Mouse (Mus musculus) hindbrain, postnatal 0 days (tissue): ENCODE data around the gene Atp9a. TPM values are rescaled to one million over a fixed set of nuclear protein-coding genes. Genes with fewer than 3 reads are reported as not detected.

Experiments used
- ATAC-seq: fragments of 200-750 bp; cut with Nextera tagmentation; 2 replicates; pipeline ENCODE4 v1.8.0; 2017; ENCODE audit warnings: mild to moderate bottlenecking, moderate TSS enrichment, moderate library complexity
- DNase-seq: peaks from one replicate; pipeline ENCODE4 v3.0.0-alpha.2; 2015; ENCODE audit warnings: low spot score
- H3K27ac ChIP-seq: fragments of 300-500 bp; sonication (generic); 2 replicates; pipeline ENCODE4 v1.5.1; 2014; ENCODE audit warnings: mild to moderate bottlenecking
- H3K27me3 ChIP-seq: fragments of 300-500 bp; sonication (generic); 2 replicates; pipeline ENCODE4 v1.6.1; 2014; ENCODE audit warnings: low read length, mixed read lengths; ENCODE audit not compliant: insufficient read depth
- H3K36me3 ChIP-seq: fragments of 300-500 bp; sonication (generic); 2 replicates; pipeline ENCODE4 v1.6.1; 2014; ENCODE audit warnings: low read length, mixed read lengths; ENCODE audit not compliant: insufficient read depth
- H3K4me1 ChIP-seq: fragments of 300-500 bp; sonication (generic); 2 replicates; pipeline ENCODE4 v1.6.1; 2014; ENCODE audit warnings: antibody characterized with exemption, low read length, mixed read lengths; ENCODE audit not compliant: insufficient read depth
- H3K4me2 ChIP-seq: fragments of 300-500 bp; sonication (generic); 2 replicates; pipeline ENCODE4 v1.6.1; 2014; ENCODE audit warnings: low read depth, mild to moderate bottlenecking, low read length, moderate library complexity, mixed read lengths
- H3K4me3 ChIP-seq: fragments of 300-500 bp; sonication (generic); 2 replicates; pipeline ENCODE4 v1.5.1; 2014; ENCODE audit warnings: low read length
- H3K9ac ChIP-seq: fragments of 300-500 bp; sonication (generic); replicated peaks from 2 replicates; pipeline ENCODE4 v1.6.1; 2014; ENCODE audit warnings: mild to moderate bottlenecking, low read length, moderate library complexity, mixed read lengths
- H3K9me3 ChIP-seq: fragments of 300-500 bp; sonication (generic); 2 replicates; pipeline ENCODE4 v1.6.1; 2016; ENCODE audit warnings: low read length, mixed read lengths
- CTCF ChIP-seq: IDR thresholded peaks from 2 replicates; pipeline ENCODE4 v1.5.1; 2016; ENCODE audit warnings: antibody characterized with exemption, control low read depth, low read depth
- WGBS: fragments of 180-500 bp; shearing (Covaris S2); extraction: QIAGEN DNeasy Blood & Tissue Kit; methylation state at CpG from one replicate; pipeline ENCODE4 v1.1.7; 2014; 5-methylcytosine and 5-hydroxymethylcytosine counted together
- polyA plus RNA-seq: library from polyadenylated mRNA; unstranded; fragments of >200 nt; fragmentation: Nextera tagmentation; extraction: Ambion mirVana; gene quantifications from 2 replicates; pipeline ENCODE4 v1.2.1, GENCODE M21; 2015
- total RNA-seq: library from RNA; depleted of rRNA; stranded (reverse); fragments of >200 nt; gene quantifications from 2 replicates; pipeline ENCODE4 v1.2.3, GENCODE M21; 2014

Gene Atp9a
- total and polyA plus RNA-seq, 2 experiments from 2014 or later = 130 to 607 TPM

DNA sequence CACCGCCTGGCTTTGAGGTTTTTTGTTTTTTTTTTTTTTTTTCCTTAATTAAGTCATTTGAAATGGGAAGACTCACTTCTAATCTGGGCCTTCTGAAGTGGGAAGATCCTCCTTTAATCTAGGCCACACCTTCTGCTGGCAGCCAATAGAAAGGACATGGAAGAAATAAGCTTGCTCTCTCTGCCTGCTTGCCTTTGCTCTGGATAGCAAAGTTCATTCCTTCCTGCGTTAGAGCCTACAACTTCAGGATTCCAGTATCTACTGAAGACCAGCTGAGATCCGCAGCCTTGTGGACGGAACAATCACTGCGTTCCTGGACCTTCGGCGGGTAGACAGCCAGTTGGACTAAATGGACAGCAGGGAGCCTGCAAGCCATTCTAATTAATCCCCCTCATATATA is 79.0 kb downstream of the Atp9a start:
- no peak for ATAC-seq
- peaks cover 4% of the 10 kb centered on the region; the same call in 1 of the 2 replicates for H3K36me3 ChIP-seq
- no peak overlapping the region for H3K9ac ChIP-seq
- 76% methylated on average over 7 of the region's 7 CpGs for WGBS
- TF ChIP-seq CTCF = no peak
- H3K4me1 ChIP-seq = no peaks in the 10 kb centered on the region
- no peak overlapping the region for H3K4me3 ChIP-seq
- no peaks in the 10 kb centered on the region for H3K27me3 ChIP-seq
- H3K27ac ChIP-seq = no peak overlapping the region
- H3K9me3 ChIP-seq = no peaks in the 10 kb centered on the region
- no peak overlapping the region for H3K4me2 ChIP-seq
- no peak for DNase-seq

DNA sequence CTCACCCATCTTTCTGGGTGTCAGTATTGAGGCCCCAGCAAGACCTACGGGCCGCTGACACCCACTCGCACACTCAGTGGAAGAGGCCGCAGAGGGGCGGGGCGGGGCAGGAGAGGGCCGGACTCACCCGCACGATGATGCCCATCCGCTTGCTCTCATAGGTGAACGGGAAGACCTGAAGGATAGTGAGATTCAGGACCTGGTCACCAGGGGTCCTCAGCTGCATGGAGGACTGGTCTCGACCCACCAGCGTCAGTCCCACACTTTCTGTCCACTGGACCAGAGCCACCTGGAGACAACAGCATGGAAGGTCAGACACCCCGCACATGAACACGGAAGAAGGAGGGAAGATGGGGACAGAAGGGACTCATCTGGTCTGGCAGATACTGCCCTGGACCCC is 80.4 kb downstream of the Atp9a start:
- Histone ChIP-seq H3K9ac (no peak overlapping the region), H3K27ac (no peak overlapping the region), H3K4me3 (no peak overlapping the region), H3K36me3 (peaks cover 4% of the 10 kb centered on the region; the same call in 1 of the 2 replicates), H3K4me2 (no peak overlapping the region), H3K4me1 (no peaks in the 10 kb centered on the region), H3K9me3 (no peaks in the 10 kb centered on the region), H3K27me3 (no peaks in the 10 kb centered on the region)
- DNase-seq (no peak), ATAC-seq (no peak)
- peak; percentile 23; the same call in 1 of the 2 replicates for TF ChIP-seq CTCF
- WGBS = 74% methylated on average over 15 of the region's 15 CpGs

DNA sequence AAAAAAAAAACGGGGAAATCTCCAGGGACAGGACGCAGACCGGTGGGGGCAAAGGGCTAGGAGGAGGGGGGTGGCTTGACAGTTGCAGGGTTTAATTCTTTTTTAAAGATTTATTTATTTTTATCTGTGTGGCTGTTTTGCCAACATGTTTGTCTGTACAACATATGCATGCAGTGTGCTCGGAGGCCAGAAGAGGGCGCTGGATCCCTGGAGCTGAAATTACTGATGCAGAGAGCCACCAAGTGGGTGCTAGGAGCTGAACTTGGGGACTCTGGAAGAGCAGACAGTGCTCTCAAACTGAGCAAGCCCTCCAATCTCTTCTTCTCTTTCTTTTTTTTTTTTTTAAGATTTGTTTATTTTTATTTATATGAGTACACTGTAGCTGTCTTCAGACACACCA is 81.9 kb downstream of the Atp9a start:
- 65% methylated on average over 5 of the region's 5 CpGs for WGBS
- H3K36me3 ChIP-seq = peaks cover 4% of the 10 kb centered on the region; the same call in 1 of the 2 replicates

DNA sequence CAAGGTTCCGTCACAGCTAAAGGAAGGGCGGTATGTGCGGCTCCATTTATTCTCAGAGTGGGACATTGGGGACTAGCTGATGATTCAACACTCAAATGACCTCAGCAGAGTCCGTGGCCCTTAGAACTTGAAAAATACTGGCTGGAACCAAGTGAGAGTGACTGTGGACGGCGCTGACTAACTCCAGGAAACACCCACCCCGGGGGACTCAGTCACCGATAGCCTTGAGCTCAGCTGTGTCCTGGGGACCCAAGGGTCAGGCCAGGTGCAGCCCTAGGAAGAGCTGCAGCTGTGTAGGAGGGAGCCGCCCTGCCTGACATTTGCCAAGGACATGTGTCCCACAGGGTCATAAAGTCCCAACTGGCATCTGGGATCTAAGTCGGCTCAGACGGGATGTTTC is 83.7 kb downstream of the Atp9a start:
- WGBS = 93% methylated on average over 11 of the region's 11 CpGs
- Histone ChIP-seq H3K27me3 (no peaks in the 10 kb centered on the region), H3K9ac (no peak overlapping the region), H3K9me3 (no peaks in the 10 kb centered on the region), H3K4me2 (no peak overlapping the region), H3K27ac (no peak overlapping the region), H3K4me3 (no peak overlapping the region), H3K4me1 (no peaks in the 10 kb centered on the region), H3K36me3 (peaks cover 4% of the 10 kb centered on the region; the same call in 1 of the 2 replicates)
- no peak for ATAC-seq
- DNase-seq = no peak
- TF ChIP-seq CTCF = no peak

More for the DNA sequence above, 81.9 kb downstream of the Atp9a start:
- Histone ChIP-seq H3K27me3 (no peaks in the 10 kb centered on the region), H3K9me3 (no peaks in the 10 kb centered on the region), H3K4me2 (no peak overlapping the region), H3K4me3 (no peak overlapping the region), H3K4me1 (no peaks in the 10 kb centered on the region), H3K9ac (no peak overlapping the region), H3K27ac (no peak overlapping the region)
- no peak for ATAC-seq
- TF ChIP-seq CTCF = peak; percentile 62
- no peak for DNase-seq

DNA sequence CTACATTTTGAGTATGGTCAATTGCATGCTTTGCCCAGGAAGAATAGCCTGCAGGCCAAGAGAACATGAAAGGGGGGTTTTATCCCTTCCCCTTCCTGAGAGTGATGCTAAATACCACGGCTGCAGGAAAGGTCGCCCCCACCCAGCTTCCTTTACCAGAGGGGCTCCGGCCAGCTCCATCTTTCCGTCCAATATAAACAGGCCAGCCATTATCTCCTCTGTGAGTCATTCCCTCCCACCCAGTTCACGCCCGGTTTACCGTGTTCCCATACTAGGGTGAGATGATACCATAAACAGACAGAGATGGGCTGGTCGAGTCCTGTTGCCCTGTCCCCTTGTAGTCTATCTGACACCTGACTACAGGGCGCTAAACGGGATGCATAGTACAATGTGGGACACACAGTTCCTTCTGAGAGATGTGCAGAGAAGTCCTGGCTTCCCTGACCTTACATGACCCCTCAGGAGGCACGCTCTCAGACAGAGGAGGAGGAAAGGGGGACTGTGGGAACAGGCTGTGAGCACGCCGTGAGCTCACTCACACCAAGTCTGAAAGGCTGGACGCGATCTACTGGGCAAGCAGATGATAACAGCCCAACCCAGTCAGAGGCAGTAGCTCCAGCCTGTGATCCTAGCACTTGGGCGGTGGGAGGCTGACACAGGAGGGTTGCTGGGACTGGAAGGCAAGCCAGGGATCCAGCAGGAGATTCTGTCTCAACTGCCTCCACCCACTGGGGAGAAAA is 85.5 kb downstream of the Atp9a start:
- Histone ChIP-seq H3K36me3 (peaks cover 15% of the 10 kb centered on the region), H3K4me1 (no peaks in the 10 kb centered on the region), H3K4me2 (no peak overlapping the region), H3K27ac (no peak overlapping the region), H3K9me3 (no peaks in the 10 kb centered on the region), H3K27me3 (no peaks in the 10 kb centered on the region), H3K4me3 (no peak overlapping the region), H3K9ac (no peak overlapping the region)
- no peak for DNase-seq
- no peak for ATAC-seq
- TF ChIP-seq CTCF = no peak
- 75% methylated on average over 16 of the region's 16 CpGs for WGBS

DNA sequence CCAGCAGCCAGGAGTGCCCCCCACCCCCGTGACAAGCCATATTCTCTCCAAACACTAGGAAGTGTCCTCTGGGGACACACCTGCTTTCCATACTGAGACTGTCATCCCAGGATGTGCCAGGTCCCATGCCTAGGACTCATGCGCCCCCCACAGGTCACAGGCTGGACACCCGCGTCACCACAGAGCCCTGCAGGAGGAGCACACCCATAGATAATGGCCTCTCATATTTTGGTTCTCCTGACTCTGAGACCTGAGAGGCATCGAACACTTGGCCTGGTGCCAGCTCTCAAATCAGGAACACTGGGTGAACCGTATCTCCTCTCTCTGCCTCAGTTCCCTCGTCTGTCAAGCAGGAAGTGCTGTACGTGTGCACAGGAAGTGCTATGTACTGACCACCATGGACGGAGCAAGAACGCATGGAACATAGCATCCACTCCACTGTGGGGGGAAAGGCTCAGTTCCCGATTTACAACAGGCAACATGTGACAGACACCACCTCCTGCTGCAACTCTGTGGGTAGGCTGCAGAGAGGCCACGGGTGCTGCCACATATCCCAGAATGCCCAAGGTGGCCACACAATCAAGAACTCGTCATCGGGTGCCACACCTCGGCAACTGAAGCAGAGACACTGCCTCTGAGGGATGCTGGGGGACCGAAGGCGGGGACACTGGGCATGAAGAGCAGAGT is 87.1 kb downstream of the Atp9a start:
- peaks cover 11% of the 10 kb centered on the region for H3K36me3 ChIP-seq
- no peak overlapping the region for H3K9ac ChIP-seq
- 73% methylated on average over 17 of the region's 17 CpGs for WGBS
- ATAC-seq (no peak), DNase-seq (no peak)
- no peak overlapping the region for H3K4me2 ChIP-seq
- peak; percentile 35 for TF ChIP-seq CTCF
- no peaks in the 10 kb centered on the region for H3K4me1 ChIP-seq
- H3K9me3 ChIP-seq = no peaks in the 10 kb centered on the region
- H3K4me3 ChIP-seq = no peak overlapping the region
- H3K27me3 ChIP-seq = no peaks in the 10 kb centered on the region
- no peak overlapping the region for H3K27ac ChIP-seq

DNA sequence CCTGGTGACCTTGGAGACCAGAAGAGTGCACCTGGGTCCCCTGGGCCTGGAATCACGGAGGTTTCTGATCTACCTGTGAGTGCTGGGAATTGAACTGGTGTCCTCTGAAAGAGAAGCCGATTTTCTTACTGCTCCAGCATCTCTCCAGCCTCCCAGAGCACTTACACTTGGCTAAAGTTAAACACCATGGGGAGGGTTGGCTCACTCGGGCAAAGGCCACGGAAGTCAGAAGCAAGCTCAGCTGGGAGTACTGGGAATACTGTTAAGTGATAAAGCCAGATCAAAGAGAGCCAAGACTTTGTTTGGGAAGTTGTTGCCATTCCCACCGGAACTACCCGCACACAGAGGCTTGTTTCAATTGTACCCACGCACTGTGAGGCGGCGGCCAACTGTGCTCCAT is 87.7 kb downstream of the Atp9a start:
- TF ChIP-seq CTCF = no peak
- Histone ChIP-seq H3K36me3 (peaks cover 11% of the 10 kb centered on the region), H3K27ac (no peak overlapping the region), H3K9ac (no peak overlapping the region), H3K4me3 (no peak overlapping the region), H3K9me3 (no peaks in the 10 kb centered on the region), H3K4me1 (no peaks in the 10 kb centered on the region), H3K27me3 (no peaks in the 10 kb centered on the region), H3K4me2 (no peak overlapping the region)
- ATAC-seq (no peak), DNase-seq (no peak)
- WGBS = 64% methylated on average over 9 of the region's 9 CpGs
